Mouse (Mus musculus) small intestine, adult 2 months (tissue): ENCODE results near the gene Nup214.

Source experiments
- CTCF ChIP-seq: fragments of 200-500 bp; IDR thresholded peaks from 2 replicates; pipeline ENCODE4 v1.5.1; 2012; ENCODE audit warnings: low read depth, mild to moderate bottlenecking, control low read depth, inconsistent platforms, low read length, moderate library complexity, mixed read lengths; ENCODE audit not compliant: insufficient replicate concordance, insufficient read length; ENCODE audit errors: extremely low read depth
- POLR2A ChIP-seq: fragments of 200-500 bp; IDR thresholded peaks from 2 replicates; pipeline ENCODE4 v1.6.1; 2012; ENCODE audit warnings: low read depth, mild to moderate bottlenecking, control low read depth, inconsistent platforms, low read length, moderate library complexity

- TF ChIP-seq POLR2A = no peak
- no peak for TF ChIP-seq CTCF
These were observed 91.1 kb downstream of the Nup214 start for GRCm38 (mm10) chr2:32065371-32065791.
